In the genomic region with DNA sequence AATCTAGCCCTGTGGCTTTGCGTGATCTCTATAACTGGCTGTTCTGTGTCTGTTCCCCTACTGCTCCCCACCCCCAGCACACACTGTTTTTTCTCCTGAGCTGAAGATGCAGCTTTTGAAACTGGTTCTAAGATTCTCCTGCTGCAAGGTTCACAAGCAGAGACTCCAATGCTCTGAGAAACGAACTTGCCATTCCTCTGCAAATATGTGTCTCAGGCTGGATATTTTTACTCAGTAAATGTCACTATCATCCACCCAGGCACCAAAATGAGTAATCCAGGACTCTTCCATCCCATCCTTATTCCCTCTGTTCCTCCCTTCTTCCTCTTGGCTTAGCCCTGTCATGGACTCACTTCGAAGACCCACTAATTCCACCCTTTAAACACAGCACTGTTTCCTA, we compare ENCODE assay signal across 28 mouse cellular contexts.
"Had no signal": no experiment of that assay in that cellular context is flagged by ENCODE, and none has a peak within 500 bp of the region (broad histone marks: within the 10 kb centered on the region; RNA-seq: fewer than 3 reads in every experiment).

No protein-coding gene starts in this region.

- H3K27ac ChIP-seq: embryonic facial prominence, embryonic 10.5 days; embryonic facial prominence, embryonic 12.5 days; embryonic facial prominence, embryonic 13.5 days; embryonic facial prominence, embryonic 15.5 days; forebrain, embryonic 10.5 days; forebrain, embryonic 12.5 days; forebrain, embryonic 13.5 days; forebrain, embryonic 15.5 days; gastrocnemius, adult 2 months; heart, adult 2 months had no signal

- H3K9ac ChIP-seq: embryonic facial prominence, embryonic 12.5 days; embryonic facial prominence, embryonic 13.5 days; embryonic facial prominence, embryonic 15.5 days; forebrain, embryonic 12.5 days; forebrain, embryonic 13.5 days; forebrain, embryonic 15.5 days; forebrain, postnatal 0 days had no signal

- H3K4me2 ChIP-seq: embryonic facial prominence, embryonic 12.5 days; embryonic facial prominence, embryonic 13.5 days; embryonic facial prominence, embryonic 15.5 days; forebrain, embryonic 12.5 days; forebrain, embryonic 13.5 days; forebrain, embryonic 15.5 days had no signal

- ATAC-seq: forebrain, embryonic 13.5 days; forebrain, embryonic 14.5 days; forebrain, embryonic 15.5 days; forebrain, embryonic 16.5 days; forebrain, postnatal 0 days had no signal

- H3K4me3 ChIP-seq: embryonic facial prominence, embryonic 10.5 days; embryonic facial prominence, embryonic 12.5 days; embryonic facial prominence, embryonic 13.5 days; embryonic facial prominence, embryonic 15.5 days; erythroblast, embryonic 14.5 days; forebrain, embryonic 10.5 days; forebrain, embryonic 12.5 days; forebrain, embryonic 13.5 days; forebrain, embryonic 15.5 days; gastrocnemius, adult 2 months; heart, adult 2 months had no signal

- H3K9me3 ChIP-seq: embryonic facial prominence, embryonic 10.5 days; embryonic facial prominence, embryonic 12.5 days; embryonic facial prominence, embryonic 13.5 days; embryonic facial prominence, embryonic 15.5 days; forebrain, embryonic 10.5 days; forebrain, embryonic 12.5 days; forebrain, embryonic 13.5 days; forebrain, embryonic 15.5 days had no signal

- DNase-seq: cerebellum, adult 2 months; cerebellum, adult 8-10 months; cerebellum, adult 9-10 months; cerebellum, adult 9-11 months; cerebellum, postnatal 10 days; cerebellum, postnatal 14 days; cerebellum, postnatal 25 days; cerebellum, postnatal 36 days; embryo, embryonic 11 days; forebrain, postnatal 0 days; gastrocnemius, adult 2 months; gastrocnemius, postnatal 10 days; gastrocnemius, postnatal 14 days; gastrocnemius, postnatal 25 days; gastrocnemius, postnatal 36 days; heart, adult 18-20 months; heart, adult 2 months had no signal

- H3K36me3 ChIP-seq: embryonic facial prominence, embryonic 10.5 days; embryonic facial prominence, embryonic 12.5 days; embryonic facial prominence, embryonic 13.5 days; embryonic facial prominence, embryonic 15.5 days; forebrain, embryonic 10.5 days; forebrain, embryonic 12.5 days; forebrain, embryonic 15.5 days had no signal

- H3K27me3 ChIP-seq: embryonic facial prominence, embryonic 12.5 days; embryonic facial prominence, embryonic 13.5 days; embryonic facial prominence, embryonic 15.5 days; forebrain, embryonic 12.5 days; forebrain, embryonic 13.5 days; forebrain, embryonic 15.5 days had no signal

- H3K4me1 ChIP-seq: embryonic facial prominence, embryonic 12.5 days; embryonic facial prominence, embryonic 13.5 days; embryonic facial prominence, embryonic 15.5 days; forebrain, embryonic 10.5 days; forebrain, embryonic 15.5 days had no signal
